Mouse (Mus musculus): ENCODE measurements around the gene Fam160b1. TPM values are rescaled to one million over a fixed set of nuclear protein-coding genes. Genes with fewer than 3 reads are reported as not detected.

Fam160b1 gene
- polyA plus RNA-seq (2016; fragmentation: Nextera tagmentation; extraction: Ambion mirVana): 15.7 and 16.7 TPM in 2 replicates

- Histone ChIP-seq H3K27me3 (no peaks in the 10 kb centered on the region), H3K4me2 (peak within 1 kb of the TSS; percentile 58), H3K9ac (peak within 1 kb of the TSS; percentile 94), H3K9me3 (no peaks in the 10 kb centered on the region), H3K36me3 (replicated peaks) (no peaks in the 10 kb centered on the region), H3K4me1 (peaks cover 42% of the 10 kb centered on the region), H3K27ac (peak within 1 kb of the TSS; percentile 92), H3K4me3 (replicated peaks) (peak within 1 kb of the TSS; percentile 93)
- 2% methylated on average over 54 of the region's 70 CpGs for WGBS
- peak; percentile 94 for ATAC-seq (ENCODE audit: low FRiP score)
Observed at GRCm38 (mm10) chr19:57360341-57361130, at the start of gene Fam160b1. Fam160b1 (plus strand) TSS chr19:57360680.

GRCm38 (mm10) chr19:57313226-57313625 is 47.3 kb upstream of the Fam160b1 start:
- Histone ChIP-seq H3K27me3 (peaks cover 41% of the 10 kb centered on the region), H3K4me1 (peaks cover 15% of the 10 kb centered on the region), H3K9ac (no peak overlapping the region), H3K9me3 (no peaks in the 10 kb centered on the region), H3K4me3 (replicated peaks) (no peak overlapping the region), H3K27ac (no peak overlapping the region), H3K36me3 (replicated peaks) (no peaks in the 10 kb centered on the region), H3K4me2 (no peak overlapping the region)
- WGBS: 82% methylated on average over 10 of the region's 10 CpGs
- no peak for ATAC-seq (ENCODE audit: low FRiP score)

GRCm38 (mm10) chr19:57313891-57314345 is 46.6 kb upstream of the Fam160b1 start:
- Histone ChIP-seq H3K27me3 (peaks cover 41% of the 10 kb centered on the region), H3K4me1 (peaks cover 15% of the 10 kb centered on the region), H3K9ac (no peak overlapping the region), H3K9me3 (no peaks in the 10 kb centered on the region), H3K27ac (no peak overlapping the region), H3K36me3 (replicated peaks) (no peaks in the 10 kb centered on the region), H3K4me2 (peak overlapping the region; percentile 94), H3K4me3 (replicated peaks) (peak overlapping the region; percentile 57)
- 71% methylated on average over 3 of the region's 3 CpGs for WGBS
- no peak for ATAC-seq (ENCODE audit: low FRiP score)

DNA sequence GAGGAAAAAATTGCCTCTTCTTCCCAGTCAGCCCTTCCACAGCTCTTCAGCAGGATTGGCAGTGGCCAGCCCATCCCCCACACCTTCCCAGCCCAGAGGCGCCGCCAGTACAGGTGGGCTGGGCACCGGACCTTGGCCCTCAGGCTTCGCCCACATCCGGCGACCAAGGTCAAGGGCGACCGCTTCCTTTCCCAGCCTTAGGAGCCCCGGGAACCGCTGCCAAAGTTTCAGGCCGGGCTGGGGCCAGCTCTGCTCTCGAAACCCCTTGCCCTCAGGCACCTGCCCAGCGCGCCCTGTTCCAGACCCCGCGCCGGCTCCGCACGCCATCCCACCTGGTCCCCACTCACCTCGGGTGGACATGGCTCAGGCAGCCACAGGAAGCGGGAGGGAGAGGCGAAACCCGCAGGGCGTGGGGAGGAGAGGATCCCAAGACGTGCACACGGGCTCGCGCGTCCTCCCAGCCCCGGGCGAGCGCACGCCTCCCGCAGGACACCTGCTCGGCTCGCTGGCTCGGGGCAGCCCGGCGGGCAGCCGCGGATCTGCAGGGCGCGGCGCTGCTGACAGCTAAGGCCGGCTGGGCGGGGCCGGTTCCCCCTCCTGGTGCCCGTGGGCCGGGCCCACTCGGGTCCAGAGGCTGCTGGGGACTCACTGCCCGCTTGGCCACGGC is 46.0 kb upstream of the Fam160b1 start, which contains the start of gene Ablim1:
Gene Ablim1 (minus strand): TSS at position 574 of the 667 bp plus-strand sequence.
- H3K27me3 ChIP-seq: peaks cover 41% of the 10 kb centered on the region

GRCm38 (mm10) chr19:57315013-57315565 is 45.4 kb upstream of the Fam160b1 start:
- H3K9me3 ChIP-seq: no peaks in the 10 kb centered on the region
- H3K27me3 ChIP-seq: peaks cover 41% of the 10 kb centered on the region
- H3K36me3 ChIP-seq (replicated peaks): no peaks in the 10 kb centered on the region
- peaks cover 15% of the 10 kb centered on the region for H3K4me1 ChIP-seq
- peak overlapping the region; percentile 57 for H3K4me3 ChIP-seq (replicated peaks)
- peak overlapping the region; percentile 65 for H3K9ac ChIP-seq
- no peak overlapping the region for H3K27ac ChIP-seq
- peak; percentile 23; the same call in 1 of the 2 replicates for ATAC-seq (ENCODE audit: low FRiP score)
- 50% methylated on average over 11 of the region's 11 CpGs for WGBS
- H3K4me2 ChIP-seq: peak overlapping the region; percentile 94

More for the DNA sequence above, 46.0 kb upstream of the Fam160b1 start, which contains the start of gene Ablim1:
- Histone ChIP-seq H3K4me2 (peak within 1 kb of the TSS; percentile 94), H3K27ac (no peak within 1 kb of the TSS), H3K4me1 (peaks cover 15% of the 10 kb centered on the region), H3K9me3 (no peaks in the 10 kb centered on the region), H3K9ac (peak within 1 kb of the TSS; percentile 65), H3K4me3 (replicated peaks) (peak within 1 kb of the TSS; percentile 57), H3K36me3 (replicated peaks) (no peaks in the 10 kb centered on the region)
- ATAC-seq (ENCODE audit: low FRiP score): peak; percentile 65; the same call in 1 of the 2 replicates
- WGBS: 1% methylated on average over 52 of the region's 52 CpGs

DNA sequence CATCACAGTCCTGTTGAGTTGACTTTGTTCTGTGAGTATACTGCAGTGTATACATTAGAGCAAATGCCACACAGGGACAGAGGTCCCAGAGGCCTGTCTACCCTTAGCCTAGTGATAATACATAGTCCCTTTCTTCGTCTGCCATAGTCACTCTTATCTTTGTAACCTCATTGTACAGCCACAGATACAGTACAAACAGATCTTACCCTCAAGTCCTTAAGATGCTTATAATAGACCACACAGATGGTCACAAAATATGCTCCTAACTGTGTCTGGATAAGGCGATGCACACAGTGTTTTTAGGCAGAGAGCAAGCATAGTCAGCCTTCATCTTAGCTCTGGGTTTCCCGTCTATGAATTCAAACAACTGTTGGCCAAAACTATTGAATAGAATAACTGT is 43.9 kb upstream of the Fam160b1 start:
- 95% methylated on average over 3 of the region's 3 CpGs for WGBS
- H3K9ac ChIP-seq: no peak overlapping the region
- H3K36me3 ChIP-seq (replicated peaks): no peaks in the 10 kb centered on the region
- H3K4me2 ChIP-seq: no peak overlapping the region
- no peak overlapping the region for H3K27ac ChIP-seq
- no peaks in the 10 kb centered on the region for H3K9me3 ChIP-seq
- H3K4me1 ChIP-seq: peaks cover 15% of the 10 kb centered on the region
- peaks cover 41% of the 10 kb centered on the region for H3K27me3 ChIP-seq
- H3K4me3 ChIP-seq (replicated peaks): no peak overlapping the region
- no peak for ATAC-seq (ENCODE audit: low FRiP score)

- 82% methylated on average over 9 of the region's 9 CpGs for WGBS
- no peak overlapping the region for H3K4me2 ChIP-seq
- peaks cover 9% of the 10 kb centered on the region; the same call in 1 of the 2 replicates for H3K27me3 ChIP-seq
- H3K9ac ChIP-seq: no peak overlapping the region
- no peak overlapping the region for H3K4me3 ChIP-seq (replicated peaks)
- no peaks in the 10 kb centered on the region for H3K9me3 ChIP-seq
- no peak for ATAC-seq (ENCODE audit: low FRiP score)
- no peak overlapping the region for H3K27ac ChIP-seq
- no peaks in the 10 kb centered on the region for H3K36me3 ChIP-seq (replicated peaks)
- no peaks in the 10 kb centered on the region for H3K4me1 ChIP-seq
Observed at GRCm38 (mm10) chr19:57320656-57321382, 39.7 kb upstream of the Fam160b1 start.

- Histone ChIP-seq H3K4me3 (replicated peaks) (no peak overlapping the region), H3K27me3 (no peaks in the 10 kb centered on the region; the same call in 1 of the 2 replicates), H3K4me2 (no peak overlapping the region), H3K4me1 (no peaks in the 10 kb centered on the region), H3K9ac (no peak overlapping the region), H3K9me3 (no peaks in the 10 kb centered on the region), H3K27ac (no peak overlapping the region), H3K36me3 (replicated peaks) (no peaks in the 10 kb centered on the region)
- 80% methylated on average over 3 of the region's 3 CpGs for WGBS
- ATAC-seq (ENCODE audit: low FRiP score): no peak
Observed at GRCm38 (mm10) chr19:57321839-57322238, 38.6 kb upstream of the Fam160b1 start.

GRCm38 (mm10) chr19:57322491-57322890 is 38.0 kb upstream of the Fam160b1 start:
- Histone ChIP-seq H3K4me1 (no peaks in the 10 kb centered on the region), H3K4me3 (replicated peaks) (no peak overlapping the region), H3K27ac (no peak overlapping the region), H3K27me3 (no peaks in the 10 kb centered on the region; the same call in 1 of the 2 replicates), H3K9me3 (no peaks in the 10 kb centered on the region), H3K4me2 (no peak overlapping the region), H3K9ac (no peak overlapping the region), H3K36me3 (replicated peaks) (no peaks in the 10 kb centered on the region)
- no peak for ATAC-seq (ENCODE audit: low FRiP score)
- WGBS: 74% methylated on average over 4 of the region's 4 CpGs

DNA sequence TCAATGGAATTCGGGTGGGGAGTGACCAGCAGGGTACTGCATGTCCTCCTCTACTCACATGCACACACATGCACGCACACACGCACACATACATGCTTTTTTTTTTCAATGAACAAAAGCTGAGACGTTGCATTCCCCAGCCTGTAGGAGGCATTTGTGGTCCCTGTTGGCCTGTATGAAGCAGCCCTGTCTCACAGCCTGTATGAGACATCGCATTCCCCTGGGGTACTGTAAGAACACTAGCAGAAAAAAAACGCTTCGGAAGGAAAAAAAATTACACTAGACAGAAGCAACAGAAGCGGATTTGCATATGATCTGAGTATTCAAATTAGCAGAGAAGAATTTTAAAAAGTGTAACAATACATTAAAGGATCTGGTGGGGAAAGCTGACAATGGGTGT is 37.4 kb upstream of the Fam160b1 start:
- Histone ChIP-seq H3K27ac (no peak overlapping the region), H3K4me2 (no peak overlapping the region), H3K9ac (no peak overlapping the region), H3K36me3 (replicated peaks) (no peaks in the 10 kb centered on the region), H3K9me3 (no peaks in the 10 kb centered on the region), H3K27me3 (no peaks in the 10 kb centered on the region; the same call in 1 of the 2 replicates), H3K4me1 (no peaks in the 10 kb centered on the region), H3K4me3 (replicated peaks) (no peak overlapping the region)
- WGBS: 84% methylated on average over 8 of the region's 8 CpGs
- ATAC-seq (ENCODE audit: low FRiP score): no peak

- no peaks in the 10 kb centered on the region for H3K36me3 ChIP-seq (replicated peaks)
- no peak for ATAC-seq (ENCODE audit: low FRiP score)
- no peaks in the 10 kb centered on the region; the same call in 1 of the 2 replicates for H3K27me3 ChIP-seq
- H3K9ac ChIP-seq: no peak overlapping the region
- no peak overlapping the region for H3K4me2 ChIP-seq
- H3K4me1 ChIP-seq: no peaks in the 10 kb centered on the region
- no peaks in the 10 kb centered on the region for H3K9me3 ChIP-seq
- 34% methylated on average over 7 of the region's 7 CpGs for WGBS
- no peak overlapping the region for H3K4me3 ChIP-seq (replicated peaks)
- no peak overlapping the region for H3K27ac ChIP-seq
Observed at GRCm38 (mm10) chr19:57325748-57326300, 34.7 kb upstream of the Fam160b1 start.

All from forebrain, embryonic 12.5 days (tissue).